Mouse (Mus musculus): ENCODE measurements at regions not wholly inside any gene's neighbourhood (a gene's known extent, or its start where the extent isn't known, plus 50 kb on each side); places are given as distances from the start of the nearest gene placed in this dataset.

DNA sequence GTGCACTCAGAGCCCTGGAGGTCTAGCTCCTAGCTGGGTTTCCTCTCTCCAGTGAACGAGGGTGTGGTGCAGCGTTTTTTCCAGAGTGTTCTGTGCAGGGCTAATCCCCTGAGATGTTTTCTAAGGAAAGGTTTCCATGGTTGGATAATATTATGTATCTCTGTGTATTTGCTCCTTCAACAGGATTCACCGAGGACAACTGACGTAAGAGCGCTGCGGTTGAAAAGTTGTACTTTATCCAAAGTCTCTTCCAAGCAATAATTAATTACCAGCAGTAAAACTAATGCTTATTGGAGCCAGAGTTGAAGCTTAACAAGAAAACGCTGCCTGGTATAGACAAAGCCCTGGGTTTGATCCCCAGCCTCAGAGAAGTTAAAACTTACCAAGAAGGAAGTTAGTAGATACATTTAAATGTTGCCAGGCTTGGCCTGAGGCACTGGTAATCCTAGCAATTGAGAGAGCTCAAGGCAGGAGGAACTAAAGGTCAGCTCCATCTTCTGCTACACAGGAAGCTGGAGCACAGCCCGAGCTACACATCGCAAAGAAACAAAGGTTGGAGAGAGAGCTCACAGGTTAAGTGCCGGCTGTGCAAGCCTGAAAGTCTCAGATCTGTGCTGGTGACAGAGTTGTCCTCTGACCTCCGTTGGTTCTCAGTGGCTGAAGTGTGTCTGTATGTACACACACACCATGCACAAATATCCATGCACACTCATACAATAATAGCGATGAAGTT, 51.2 kb upstream of the Rap1b start:
- no peak for DNase-seq

DNA sequence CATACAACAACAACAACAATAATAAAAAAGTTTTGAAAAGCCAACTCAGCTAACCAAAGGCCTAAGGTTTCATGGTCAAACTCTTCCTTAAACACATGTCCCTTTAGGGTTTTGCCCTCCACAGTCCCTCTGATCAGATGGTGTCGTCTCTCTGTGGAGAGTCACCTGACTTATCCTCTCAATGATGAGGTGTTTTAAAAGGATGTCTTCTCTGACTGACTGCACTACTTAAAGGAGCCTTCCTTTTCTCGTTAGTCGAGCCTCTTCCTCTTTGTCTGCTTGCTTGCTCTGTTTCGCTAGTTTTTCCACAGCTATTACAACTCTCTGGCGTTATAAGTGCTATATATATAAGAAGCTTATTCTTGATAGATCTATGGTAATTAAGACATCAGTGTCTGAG, 51.9 kb upstream of the Rap1b start:
- no peak for DNase-seq

DNA sequence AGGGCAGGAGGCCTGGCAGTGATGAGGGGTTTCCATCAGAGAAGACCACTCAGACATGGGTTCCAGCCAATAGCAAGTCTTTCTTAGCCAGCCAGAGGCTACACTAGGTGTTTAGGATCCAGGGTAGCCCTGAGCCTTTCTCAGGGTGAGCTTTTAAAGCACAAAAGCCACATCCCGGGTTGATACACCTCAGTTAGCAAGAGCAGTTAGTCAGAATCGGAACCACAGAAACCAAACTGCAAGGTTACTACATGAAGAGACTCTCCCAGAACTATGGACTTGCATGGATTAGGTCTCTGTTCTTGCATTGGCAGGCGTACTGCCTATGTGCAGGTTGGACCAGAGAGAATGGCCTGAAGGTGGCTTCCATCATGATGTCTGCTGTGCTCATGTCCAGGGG, 52.6 kb upstream of the Rap1b start:
- no peak for DNase-seq

DNA sequence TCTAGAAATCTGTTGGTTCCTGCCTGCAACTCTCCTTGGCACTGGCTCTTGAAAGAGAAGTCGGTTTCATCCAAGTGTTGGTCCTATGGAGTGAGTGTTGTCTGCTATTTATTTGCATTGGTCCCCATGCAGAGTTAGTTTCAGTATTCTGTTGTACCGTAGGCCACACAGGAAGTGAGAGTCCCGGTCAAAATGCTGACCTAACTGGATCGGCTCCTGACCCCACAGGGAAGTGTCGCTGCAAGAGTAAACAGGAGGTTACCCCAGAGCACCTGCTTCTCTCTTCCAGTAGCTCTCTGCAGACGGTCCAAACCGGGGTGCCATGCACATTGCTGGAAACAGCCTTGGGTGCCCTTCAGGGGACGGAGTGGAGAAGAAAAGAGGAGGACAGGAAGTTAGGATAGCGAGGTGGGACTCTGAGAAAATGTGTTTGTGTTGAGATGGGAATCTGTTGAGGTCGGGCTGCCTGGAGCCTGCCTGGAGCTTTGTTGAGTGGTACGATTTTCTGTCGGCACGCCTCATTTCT, 53.6 kb upstream of the Rap1b start:
- DNase-seq, result peak; percentile 5

DNA sequence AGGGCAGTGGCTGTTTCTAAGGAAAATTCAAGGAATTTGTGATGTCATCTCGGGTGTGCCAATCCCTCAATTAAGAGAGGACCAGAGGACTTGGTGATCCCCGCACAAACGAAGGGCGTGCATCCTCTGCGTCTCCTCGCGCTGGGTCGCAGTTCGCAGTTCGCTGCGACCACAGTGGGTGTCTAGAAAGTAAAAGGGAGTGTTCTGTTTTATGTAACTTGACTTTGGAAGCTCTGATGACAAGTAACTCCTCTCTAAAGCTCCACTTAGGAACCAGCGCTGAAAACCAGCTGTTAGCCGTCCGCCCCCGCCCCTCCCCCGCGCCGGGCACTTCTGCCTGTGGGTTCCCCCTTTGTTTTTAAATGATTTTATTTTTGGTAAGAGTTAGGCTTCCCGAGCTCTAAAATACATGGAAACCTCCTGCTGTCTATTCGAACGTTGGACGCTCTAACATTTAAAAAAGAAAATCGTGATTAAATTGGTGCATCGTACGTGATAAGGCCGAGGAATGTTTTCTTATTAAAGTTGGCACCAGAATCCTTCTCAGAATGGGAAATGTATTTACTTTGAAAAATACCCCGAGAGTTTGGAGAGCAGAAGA, 59.9 kb upstream of the Rap1b start:
- DNase-seq, result no peak

DNA sequence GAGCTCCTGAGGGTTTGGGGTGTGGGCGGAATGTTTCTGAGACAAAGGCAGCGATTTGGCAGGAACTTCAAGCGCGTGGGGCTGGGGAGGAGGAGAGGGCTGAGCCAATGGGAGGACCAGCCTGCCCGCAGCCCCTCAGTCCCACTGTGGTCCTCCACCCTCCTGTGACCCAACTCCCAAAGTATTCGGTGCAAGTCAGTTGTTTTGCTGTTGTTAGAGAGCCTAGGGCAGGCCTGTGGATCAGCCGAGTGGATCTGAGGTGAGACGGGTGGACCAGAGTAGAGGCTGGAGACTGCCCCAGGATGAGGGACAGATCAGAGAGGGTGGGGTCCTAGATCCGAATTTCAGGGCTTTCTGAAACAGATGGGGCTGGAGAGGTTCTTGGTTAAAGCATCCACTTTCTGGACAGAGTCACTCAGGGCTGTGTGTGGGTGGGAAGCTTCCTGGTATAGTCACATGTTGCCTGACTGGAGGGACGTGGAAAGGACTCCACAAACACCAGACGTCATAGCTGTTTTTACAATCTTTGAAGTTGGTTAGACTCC, 60.5 kb upstream of the Rap1b start:
- peak; percentile 37 for DNase-seq

DNA sequence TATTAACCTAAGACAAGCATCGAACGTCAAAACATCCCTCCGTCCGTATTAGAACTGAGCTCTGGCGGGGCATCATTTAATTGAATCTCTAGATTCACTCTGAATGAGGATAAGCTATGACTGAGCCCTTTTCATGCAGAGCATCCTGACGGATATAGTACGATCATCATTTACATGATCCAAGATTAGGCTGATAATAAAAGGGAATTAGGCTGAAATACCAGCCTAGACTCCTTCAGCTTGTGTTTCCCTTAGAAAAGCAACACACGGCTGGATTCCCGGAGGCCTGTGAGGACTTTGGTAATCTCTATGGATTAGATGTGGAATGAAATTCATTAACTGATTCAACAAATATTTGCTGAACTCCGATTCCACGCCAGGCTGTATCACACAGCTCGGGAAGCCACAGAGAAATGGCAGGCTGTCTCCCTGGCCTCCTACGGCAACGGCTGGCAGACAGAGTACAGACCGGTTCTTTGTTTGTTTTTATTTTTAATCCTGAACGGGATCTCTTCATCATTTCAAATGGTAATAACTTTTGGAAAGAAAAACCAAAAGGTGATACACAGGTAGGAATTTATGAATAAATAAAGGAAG, 62.3 kb upstream of the Rap1b start:
- DNase-seq, result no peak

DNA sequence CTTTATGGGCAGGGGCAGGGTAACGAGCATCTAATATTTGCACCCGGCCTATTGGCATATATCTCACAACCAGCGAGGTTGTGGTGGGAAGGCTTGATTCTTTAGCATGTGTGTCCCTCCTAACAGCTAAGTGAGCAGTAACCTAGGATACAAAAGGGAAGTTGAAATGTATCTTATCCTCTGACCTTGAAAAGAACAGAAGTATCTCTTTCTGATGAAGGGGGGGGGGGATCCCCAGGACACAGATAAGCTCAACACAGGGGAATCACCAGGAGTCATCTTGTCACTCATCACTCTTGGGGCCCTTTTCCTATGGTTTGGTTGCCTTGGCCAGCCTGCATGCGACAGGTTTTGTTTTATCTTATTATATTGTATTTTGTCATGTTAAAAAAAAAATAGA, 63.3 kb upstream of the Rap1b start:
- DNase-seq, result no peak

DNA sequence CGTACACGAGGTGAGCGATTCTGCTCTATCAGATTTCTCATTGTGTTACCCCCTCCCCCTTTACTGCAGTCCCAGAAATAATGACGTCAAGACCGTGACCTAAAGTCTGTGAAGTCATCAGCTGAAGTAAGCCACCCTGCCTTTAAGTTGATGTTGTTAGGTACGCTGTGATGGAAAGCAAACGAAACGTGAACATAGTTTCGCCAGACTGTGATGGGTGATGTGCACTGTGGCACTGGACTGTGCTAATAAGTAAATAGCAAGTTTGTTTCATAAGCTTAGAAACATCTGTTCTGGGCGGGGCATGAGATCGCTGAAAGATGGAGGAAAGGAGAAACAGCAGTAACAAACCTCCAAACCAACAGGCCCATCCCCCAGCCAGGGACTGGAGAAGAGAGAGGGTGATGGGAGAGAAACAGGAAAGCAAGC, 64.0 kb upstream of the Rap1b start:
- DNase-seq, result no peak

DNA sequence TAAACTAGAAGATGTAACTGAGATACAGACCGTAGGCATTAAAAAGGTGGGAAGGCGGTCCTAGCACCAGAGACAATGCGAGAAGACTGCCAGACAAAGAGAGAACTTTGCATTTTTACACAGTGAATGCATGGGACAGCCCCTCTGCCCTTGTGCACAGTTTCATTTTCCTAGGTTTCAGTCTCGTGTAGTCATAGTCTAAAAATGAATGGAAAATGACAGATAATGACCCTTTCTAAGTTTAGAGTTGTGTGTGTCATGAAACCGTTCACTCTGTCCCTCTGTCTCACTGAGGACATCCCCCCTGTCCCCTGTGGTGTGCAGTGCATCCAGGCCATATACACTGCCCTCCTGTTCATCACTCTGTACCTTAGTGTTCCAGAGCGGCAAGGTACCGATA, 64.6 kb upstream of the Rap1b start:
- no peak for DNase-seq

DNA sequence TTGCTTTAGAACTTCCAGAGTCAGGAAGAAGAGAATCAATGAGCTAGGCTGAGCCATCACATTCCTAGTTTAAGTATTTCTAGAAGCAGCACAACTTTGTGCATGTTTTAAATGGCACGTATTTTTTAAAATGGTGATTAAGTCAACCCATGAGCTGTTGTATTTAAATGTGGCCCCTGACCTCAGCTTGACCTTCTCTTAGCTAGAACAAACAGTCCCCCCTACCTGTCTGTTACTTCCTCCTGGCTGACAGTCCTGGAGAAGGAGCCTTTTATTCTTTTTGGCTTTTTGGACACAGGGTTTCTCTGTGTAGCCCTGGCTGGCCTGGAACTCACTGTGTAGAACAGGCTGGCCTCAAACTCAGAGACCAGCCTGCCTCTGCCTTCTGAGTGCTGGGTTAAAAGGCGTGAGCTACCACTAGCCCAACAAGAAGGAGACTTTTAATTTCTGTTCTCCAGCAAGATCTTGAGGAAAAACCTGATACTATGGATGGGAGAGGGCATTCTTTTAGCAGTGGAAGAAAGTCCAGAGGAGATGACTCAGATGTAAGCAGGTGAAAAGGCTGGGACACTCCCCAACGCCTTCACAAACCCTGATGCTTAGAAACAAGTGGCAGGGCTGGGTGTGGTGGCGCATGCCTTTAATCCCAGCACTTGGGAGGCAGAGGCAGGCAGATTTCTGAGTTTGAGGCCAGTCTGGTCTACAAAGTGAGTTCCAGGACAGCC, 69.3 kb upstream of the Rap1b start:
- no peak for DNase-seq

DNA sequence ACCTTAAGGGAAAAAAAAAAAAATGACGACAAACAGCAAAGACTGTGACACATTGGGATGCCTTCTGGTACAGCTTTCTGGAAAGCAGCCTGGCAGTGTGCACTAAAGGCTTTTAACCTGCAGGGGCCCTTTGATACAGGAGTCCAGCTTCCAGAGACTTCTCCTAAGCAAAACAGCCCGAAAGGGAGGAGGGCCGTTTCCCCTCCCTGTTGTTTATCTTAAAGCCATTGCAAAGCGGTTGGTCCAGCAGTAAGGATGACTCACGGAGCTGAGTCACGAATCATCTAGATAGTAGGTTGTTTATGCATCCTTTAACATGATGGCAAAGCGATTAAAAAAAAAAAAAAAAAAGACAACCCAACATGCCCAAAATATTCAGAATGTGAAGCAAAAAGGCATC, 70.4 kb upstream of the Rap1b start:
- no peak for DNase-seq

DNA sequence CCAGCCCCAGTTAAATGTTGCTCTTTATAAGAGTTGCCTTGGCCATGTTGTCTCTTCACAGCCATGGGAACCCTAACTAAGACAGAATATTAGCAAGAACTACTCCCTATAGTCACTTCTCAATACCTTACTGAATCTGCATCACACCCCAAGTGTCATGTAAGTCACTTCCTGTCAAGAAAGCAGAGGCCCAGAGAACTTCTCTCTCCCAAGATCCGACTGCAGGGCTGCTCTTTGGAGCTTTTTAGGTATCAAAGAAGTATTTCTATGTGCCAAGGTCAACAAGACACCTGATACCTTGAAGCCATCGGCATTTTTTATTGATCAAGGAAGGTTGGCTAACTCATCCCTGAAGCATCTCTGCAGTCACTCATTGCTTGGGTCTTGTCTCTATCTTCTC, 72.0 kb upstream of the Rap1b start:
- no peak for DNase-seq

DNA sequence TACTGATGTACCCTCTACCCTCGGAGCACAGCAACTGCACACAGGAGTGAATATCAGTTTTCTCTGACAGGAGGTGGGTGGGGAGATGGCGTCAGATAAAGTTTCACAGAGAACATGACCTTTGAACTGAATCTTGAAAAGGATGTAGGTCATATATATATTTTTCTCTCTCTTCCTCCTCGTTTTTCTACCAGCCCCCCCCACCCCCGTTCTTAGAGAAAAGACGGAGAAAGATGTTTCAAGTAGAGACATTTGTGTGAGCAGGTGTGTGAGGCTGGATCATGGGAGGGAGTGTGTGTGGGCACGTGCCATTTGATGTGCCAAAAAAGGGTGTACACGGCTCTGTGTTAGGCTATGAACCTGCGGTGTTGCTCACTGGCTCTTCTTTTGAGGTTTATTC, 72.8 kb upstream of the Rap1b start:
- no peak for DNase-seq

DNA sequence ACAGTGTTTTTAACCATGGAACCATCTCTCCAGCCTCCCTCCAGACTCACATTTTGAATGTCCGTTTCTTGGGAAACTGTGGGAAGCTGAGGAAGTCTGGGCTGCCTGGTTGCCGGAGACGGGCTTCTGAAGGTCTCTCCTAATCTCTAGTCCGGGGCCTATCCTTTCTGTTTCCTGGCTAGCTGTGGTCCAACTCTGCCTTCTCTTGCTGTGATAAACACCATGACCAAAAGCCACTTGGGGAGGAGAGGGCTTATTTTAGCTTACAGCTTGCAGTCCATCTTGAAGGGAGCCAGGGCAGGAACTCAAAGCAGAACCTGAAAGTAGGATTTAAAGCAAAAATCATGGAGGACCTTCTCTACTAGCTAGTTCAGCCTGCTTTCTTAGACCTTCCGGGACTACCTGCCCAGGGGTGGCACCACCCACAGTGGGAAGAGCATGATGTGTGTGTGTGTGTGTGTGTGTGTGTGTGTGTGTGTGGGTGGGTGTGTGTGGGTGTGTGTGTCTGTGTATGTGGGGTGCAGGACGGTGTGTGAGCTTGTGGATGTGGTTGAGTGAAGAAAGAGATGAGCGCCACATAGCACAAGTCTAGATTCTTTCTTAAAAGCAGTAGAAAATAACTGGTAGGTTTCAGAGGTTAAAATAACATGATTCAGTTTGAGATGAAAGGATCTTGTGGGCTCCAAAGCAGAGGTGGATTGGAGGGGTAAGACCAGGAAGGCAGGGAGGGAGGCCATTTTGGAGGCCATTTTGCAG, 73.5 kb upstream of the Rap1b start:
- no peak for DNase-seq

DNA sequence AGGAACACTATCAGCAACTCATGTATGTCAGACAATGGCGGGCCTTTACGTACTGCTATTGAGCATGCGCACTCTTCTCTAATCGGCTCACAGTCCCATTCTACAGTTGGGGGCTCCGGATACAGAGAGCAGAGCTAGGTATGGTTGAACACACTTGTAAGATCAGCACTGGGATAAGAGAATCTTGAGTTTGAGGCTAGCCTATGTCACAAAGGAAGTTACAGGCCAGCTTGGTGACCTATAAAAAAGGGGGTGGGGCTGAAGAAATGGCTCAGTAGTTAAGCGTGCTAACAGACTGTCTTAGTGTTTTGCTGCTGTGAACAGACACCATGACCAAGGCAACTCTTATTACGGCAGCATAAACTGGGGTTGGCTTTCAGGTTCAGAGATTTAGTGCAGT, 79.4 kb upstream of the Rap1b start:
- no peak for DNase-seq

DNA sequence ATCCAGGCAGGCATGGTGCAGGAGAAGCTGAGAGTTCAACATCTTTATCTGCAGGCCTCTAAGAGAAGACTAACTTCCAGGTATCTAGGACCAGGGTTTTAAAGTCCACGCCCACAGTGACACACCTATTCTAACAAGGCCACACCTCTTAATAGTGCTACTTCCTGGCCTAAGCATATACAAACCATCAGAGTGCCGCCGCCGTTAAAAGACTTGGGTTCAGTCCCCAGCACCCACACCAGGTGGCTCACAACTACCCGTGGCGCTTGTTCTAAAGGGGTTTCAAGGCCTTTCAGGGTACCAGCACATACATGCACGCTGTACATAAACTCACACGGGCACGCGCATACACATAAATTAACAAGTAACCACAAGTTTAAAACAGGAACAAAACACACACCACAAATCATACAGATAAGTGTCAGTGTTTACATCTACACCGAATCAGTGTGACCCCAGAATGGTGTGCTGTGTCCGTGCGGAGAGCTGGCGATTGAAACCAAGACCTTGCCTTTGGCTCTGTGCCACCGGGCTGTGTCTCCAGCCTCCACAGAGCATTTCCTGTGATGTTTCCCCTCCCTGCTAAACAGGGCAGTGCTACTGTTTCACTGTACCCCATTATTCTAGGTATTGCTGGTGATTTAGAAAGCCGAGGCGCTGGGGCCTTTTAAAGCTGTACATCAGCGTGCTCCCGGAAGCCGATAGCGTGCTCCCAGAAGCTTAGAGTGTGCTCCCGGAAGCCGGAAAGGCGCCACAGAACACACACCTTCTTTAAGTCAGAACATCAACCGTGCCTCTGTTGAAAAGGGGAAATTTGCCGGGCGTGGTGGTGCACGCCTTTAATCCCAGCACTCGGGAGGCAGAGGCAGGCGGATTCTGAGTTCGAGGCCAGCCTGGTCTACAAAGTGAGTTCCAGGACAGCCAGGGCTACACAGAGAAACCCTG, 80.0 kb upstream of the Rap1b start:
- DNase-seq, result no peak

DNA sequence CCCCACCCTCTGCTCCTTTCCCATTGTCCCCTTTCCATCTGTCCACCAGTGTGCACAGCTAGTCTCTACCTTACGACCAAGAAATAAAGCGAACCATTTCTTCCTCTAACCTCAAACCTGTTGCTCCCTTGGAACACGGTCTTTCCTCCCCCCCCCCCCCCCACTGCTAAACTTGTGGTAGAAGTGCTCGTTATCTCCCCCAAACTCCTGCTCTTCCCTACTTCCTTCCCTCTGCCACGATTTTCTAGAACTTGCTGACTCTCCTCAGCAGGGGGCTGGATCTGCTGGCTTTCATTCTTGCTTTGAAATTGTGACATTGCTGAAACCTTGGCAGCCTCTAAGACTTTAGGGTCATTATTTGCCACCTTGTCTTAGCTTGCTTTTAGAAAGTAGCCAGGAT, 83.2 kb upstream of the Rap1b start:
- no peak for DNase-seq

DNA sequence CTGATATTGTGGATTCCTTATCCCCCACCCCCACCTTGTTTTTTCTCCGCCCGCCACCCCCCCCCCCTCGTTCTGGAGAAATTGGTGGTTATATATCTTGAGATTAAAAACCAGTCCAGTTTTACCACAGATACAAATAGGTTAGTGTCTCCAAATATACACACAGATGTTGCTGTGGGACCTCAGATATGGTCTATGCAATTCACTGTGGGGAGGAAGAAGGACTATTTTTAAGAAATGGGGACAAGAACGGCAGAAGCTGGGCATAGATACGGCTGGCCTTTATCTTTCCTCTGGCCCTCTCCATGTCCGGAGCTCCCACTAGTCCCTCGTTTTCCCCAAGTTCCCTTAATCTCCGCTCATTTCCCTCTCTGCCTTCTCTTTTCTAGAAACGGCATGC, 89.0 kb upstream of the Rap1b start:
- no peak for DNase-seq

DNA sequence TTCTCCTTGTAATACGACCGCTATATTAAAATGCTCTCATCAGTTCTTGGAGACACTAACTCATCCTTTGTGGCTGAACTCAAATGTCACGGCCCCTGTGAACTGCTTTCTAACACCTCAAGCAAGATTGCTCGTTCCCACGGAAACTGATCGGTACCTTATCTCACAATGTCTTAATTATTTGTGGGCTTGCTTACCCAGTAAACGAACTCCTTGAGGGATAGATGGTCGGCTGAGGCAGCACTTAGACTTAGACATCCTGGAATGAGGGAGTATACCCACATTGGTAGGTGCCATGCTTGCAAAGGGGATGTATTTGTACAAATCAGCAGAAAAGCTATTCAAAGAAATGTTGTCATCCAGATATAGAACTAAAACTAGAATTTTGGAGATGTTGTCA, 92.9 kb upstream of the Rap1b start:
- no peak for DNase-seq

All from adrenal gland, adult 8-10 months (tissue).